Mouse (Mus musculus): ENCODE measurements around the gene Pld2. TPM values are rescaled to one million over a fixed set of nuclear protein-coding genes. Genes with fewer than 3 reads are reported as not detected.

The Pld2 gene
- total RNA-seq, 2 experiments from 2014 or later = 16.4 to 21.3 TPM

GRCm38 (mm10) chr11:70578962-70579361 is 39.1 kb downstream of the Pld2 start:
- DNase-seq = no peak

- no peak for DNase-seq
Observed at GRCm38 (mm10) chr11:70579710-70580357, 40.0 kb downstream of the Pld2 start.

- DNase-seq = no peak
Observed at GRCm38 (mm10) chr11:70580358-70580720, 40.5 kb downstream of the Pld2 start.

GRCm38 (mm10) chr11:70580921-70581320 is 41.1 kb downstream of the Pld2 start:
- no peak for DNase-seq

- no peak for DNase-seq
Observed at GRCm38 (mm10) chr11:70582196-70582595, 42.3 kb downstream of the Pld2 start.

- DNase-seq = no peak
Observed at GRCm38 (mm10) chr11:70583022-70583714, 43.3 kb downstream of the Pld2 start.

- DNase-seq = no peak
Observed at GRCm38 (mm10) chr11:70583775-70584174, 43.9 kb downstream of the Pld2 start.

GRCm38 (mm10) chr11:70585457-70585856 is 45.6 kb downstream of the Pld2 start:
- DNase-seq = peak; percentile 43

- DNase-seq = no peak
Observed at GRCm38 (mm10) chr11:70586261-70586660, 46.4 kb downstream of the Pld2 start.

- no peak for DNase-seq
Observed at GRCm38 (mm10) chr11:70586954-70587353, 47.1 kb downstream of the Pld2 start.

- no peak for DNase-seq
Observed at GRCm38 (mm10) chr11:70591733-70592132, 51.9 kb downstream of the Pld2 start.

GRCm38 (mm10) chr11:70594253-70594989 is 54.6 kb downstream of the Pld2 start:
- DNase-seq = no peak

- DNase-seq = no peak
Observed at GRCm38 (mm10) chr11:70595638-70596037, 55.8 kb downstream of the Pld2 start.

- no peak for DNase-seq
Observed at GRCm38 (mm10) chr11:70596094-70596493, 56.2 kb downstream of the Pld2 start.

GRCm38 (mm10) chr11:70597301-70597700 is 57.4 kb downstream of the Pld2 start:
- DNase-seq = no peak

- no peak for DNase-seq
Observed at GRCm38 (mm10) chr11:70598451-70598953, 58.6 kb downstream of the Pld2 start.

- DNase-seq = peak; percentile 75
Observed at GRCm38 (mm10) chr11:70605024-70605566, 65.2 kb downstream of the Pld2 start.

- no peak for DNase-seq
Observed at GRCm38 (mm10) chr11:70606717-70607116, 66.9 kb downstream of the Pld2 start.

GRCm38 (mm10) chr11:70607611-70608010 is 67.7 kb downstream of the Pld2 start:
- DNase-seq = no peak
